Mouse (Mus musculus): ENCODE results near the gene Glis1. TPM values are rescaled to one million over a fixed set of nuclear protein-coding genes. Genes with fewer than 3 reads are reported as not detected.

Glis1 gene
- polyA plus RNA-seq, 1 experiment from 2014 or later: 2.7 TPM

GRCm38 (mm10) chr4:107570329-107571014 is 136.1 kb downstream of the Glis1 start:
- no peak for DNase-seq (ENCODE audit: extremely low spot score, low spot score)
- Histone ChIP-seq H3K27ac (peak overlapping the region; percentile 74), H3K36me3 (replicated peaks) (no peaks in the 10 kb centered on the region), H3K4me3 (no peak overlapping the region), H3K4me1 (peaks cover 66% of the 10 kb centered on the region), H3K27me3 (ENCODE audit: poor library complexity, severe bottlenecking) (peaks cover 41% of the 10 kb centered on the region), H3K9me3 (no peaks in the 10 kb centered on the region)
- WGBS: 69% methylated on average over 19 of the region's 19 CpGs

- no peaks in the 10 kb centered on the region for H3K9me3 ChIP-seq
- H3K4me1 ChIP-seq: peaks cover 40% of the 10 kb centered on the region
- DNase-seq (ENCODE audit: extremely low spot score, low spot score): no peak
- peaks cover 2% of the 10 kb centered on the region; the same call in 1 of the 2 replicates for H3K27me3 ChIP-seq (ENCODE audit: poor library complexity, severe bottlenecking)
- no peaks in the 10 kb centered on the region for H3K36me3 ChIP-seq (replicated peaks)
- no peak overlapping the region for H3K4me3 ChIP-seq
- no peak overlapping the region for H3K27ac ChIP-seq
- 88% methylated on average over 6 of the region's 6 CpGs for WGBS
Measured at GRCm38 (mm10) chr4:107575781-107576180, 141.4 kb downstream of the Glis1 start.

GRCm38 (mm10) chr4:107576742-107577141 is 142.4 kb downstream of the Glis1 start:
- Histone ChIP-seq H3K27me3 (ENCODE audit: poor library complexity, severe bottlenecking) (no peaks in the 10 kb centered on the region), H3K36me3 (replicated peaks) (no peaks in the 10 kb centered on the region), H3K9me3 (no peaks in the 10 kb centered on the region), H3K4me3 (no peak overlapping the region), H3K27ac (no peak overlapping the region), H3K4me1 (peaks cover 34% of the 10 kb centered on the region)
- no peak for DNase-seq (ENCODE audit: extremely low spot score, low spot score)
- WGBS: 85% methylated on average over 6 of the region's 6 CpGs

- WGBS: 86% methylated on average over 12 of the region's 12 CpGs
- peak overlapping the region; percentile 12; the same call in 1 of the 2 replicates for H3K27ac ChIP-seq
Measured at GRCm38 (mm10) chr4:107577146-107577839, 142.9 kb downstream of the Glis1 start.

GRCm38 (mm10) chr4:107580883-107581282 is 146.5 kb downstream of the Glis1 start:
- Histone ChIP-seq H3K9me3 (no peaks in the 10 kb centered on the region), H3K4me1 (peaks cover 42% of the 10 kb centered on the region), H3K4me3 (no peak overlapping the region), H3K36me3 (replicated peaks) (no peaks in the 10 kb centered on the region), H3K27ac (no peak overlapping the region), H3K27me3 (ENCODE audit: poor library complexity, severe bottlenecking) (no peaks in the 10 kb centered on the region)
- no peak for DNase-seq (ENCODE audit: extremely low spot score, low spot score)
- 77% methylated on average over 11 of the region's 11 CpGs for WGBS

More at GRCm38 (mm10) chr4:107577146-107577839, 142.9 kb downstream of the Glis1 start:
- DNase-seq (ENCODE audit: extremely low spot score, low spot score): no peak
- Histone ChIP-seq H3K9me3 (no peaks in the 10 kb centered on the region), H3K36me3 (replicated peaks) (no peaks in the 10 kb centered on the region), H3K27me3 (ENCODE audit: poor library complexity, severe bottlenecking) (no peaks in the 10 kb centered on the region), H3K4me1 (peaks cover 34% of the 10 kb centered on the region), H3K4me3 (no peak overlapping the region)

- no peak overlapping the region for H3K4me3 ChIP-seq
- WGBS: 79% methylated on average over 5 of the region's 5 CpGs
- H3K36me3 ChIP-seq (replicated peaks): no peaks in the 10 kb centered on the region
- H3K27ac ChIP-seq: no peak overlapping the region
- H3K4me1 ChIP-seq: peaks cover 40% of the 10 kb centered on the region
- H3K27me3 ChIP-seq (ENCODE audit: poor library complexity, severe bottlenecking): peaks cover 6% of the 10 kb centered on the region; the same call in 1 of the 2 replicates
- no peaks in the 10 kb centered on the region for H3K9me3 ChIP-seq
- no peak for DNase-seq (ENCODE audit: extremely low spot score, low spot score)
Measured at GRCm38 (mm10) chr4:107586391-107586790, 152.0 kb downstream of the Glis1 start.

GRCm38 (mm10) chr4:107588637-107589036 is 154.2 kb downstream of the Glis1 start:
- no peaks in the 10 kb centered on the region for H3K9me3 ChIP-seq
- no peak overlapping the region for H3K4me3 ChIP-seq
- peaks cover 9% of the 10 kb centered on the region; the same call in 1 of the 2 replicates for H3K27me3 ChIP-seq (ENCODE audit: poor library complexity, severe bottlenecking)
- H3K4me1 ChIP-seq: peaks cover 26% of the 10 kb centered on the region
- no peaks in the 10 kb centered on the region for H3K36me3 ChIP-seq (replicated peaks)
- no peak for DNase-seq (ENCODE audit: extremely low spot score, low spot score)
- H3K27ac ChIP-seq: no peak overlapping the region
- 85% methylated on average over 7 of the region's 7 CpGs for WGBS

GRCm38 (mm10) chr4:107589046-107589445 is 154.7 kb downstream of the Glis1 start:
- no peaks in the 10 kb centered on the region for H3K36me3 ChIP-seq (replicated peaks)
- no peak for DNase-seq (ENCODE audit: extremely low spot score, low spot score)
- H3K9me3 ChIP-seq: no peaks in the 10 kb centered on the region
- H3K4me3 ChIP-seq: no peak overlapping the region
- H3K27me3 ChIP-seq (ENCODE audit: poor library complexity, severe bottlenecking): peaks cover 9% of the 10 kb centered on the region; the same call in 1 of the 2 replicates
- no peak overlapping the region for H3K27ac ChIP-seq
- 92% methylated on average over 8 of the region's 8 CpGs for WGBS
- H3K4me1 ChIP-seq: peaks cover 26% of the 10 kb centered on the region

- Histone ChIP-seq H3K27ac (peak overlapping the region; percentile 12; the same call in 1 of the 2 replicates), H3K36me3 (replicated peaks) (no peaks in the 10 kb centered on the region), H3K9me3 (no peaks in the 10 kb centered on the region), H3K4me3 (no peak overlapping the region), H3K27me3 (ENCODE audit: poor library complexity, severe bottlenecking) (peaks cover 17% of the 10 kb centered on the region; the same call in 1 of the 2 replicates), H3K4me1 (peaks cover 42% of the 10 kb centered on the region)
- WGBS: 81% methylated on average over 14 of the region's 14 CpGs
- no peak for DNase-seq (ENCODE audit: extremely low spot score, low spot score)
Measured at GRCm38 (mm10) chr4:107590805-107591534, 156.6 kb downstream of the Glis1 start.

- Histone ChIP-seq H3K27ac (no peak overlapping the region), H3K4me3 (no peak overlapping the region)
- 95% methylated on average over 4 of the region's 4 CpGs for WGBS
Measured at GRCm38 (mm10) chr4:107593426-107593825, 159.0 kb downstream of the Glis1 start.

GRCm38 (mm10) chr4:107597226-107597897 is 163.0 kb downstream of the Glis1 start:
- Histone ChIP-seq H3K36me3 (replicated peaks) (no peaks in the 10 kb centered on the region), H3K4me3 (no peak overlapping the region), H3K4me1 (peaks cover 42% of the 10 kb centered on the region), H3K27me3 (ENCODE audit: poor library complexity, severe bottlenecking) (peaks cover 20% of the 10 kb centered on the region), H3K9me3 (no peaks in the 10 kb centered on the region), H3K27ac (peak overlapping the region; percentile 79)
- DNase-seq (ENCODE audit: extremely low spot score, low spot score): no peak
- whole genome bisulfite sequencing: 56% methylated on average over 9 of the region's 9 CpGs

More at GRCm38 (mm10) chr4:107593426-107593825, 159.0 kb downstream of the Glis1 start:
- no peaks in the 10 kb centered on the region for H3K36me3 ChIP-seq (replicated peaks)
- H3K27me3 ChIP-seq (ENCODE audit: poor library complexity, severe bottlenecking): peaks cover 24% of the 10 kb centered on the region
- DNase-seq (ENCODE audit: extremely low spot score, low spot score): no peak
- peaks cover 54% of the 10 kb centered on the region for H3K4me1 ChIP-seq
- H3K9me3 ChIP-seq: no peaks in the 10 kb centered on the region

- Histone ChIP-seq H3K36me3 (replicated peaks) (no peaks in the 10 kb centered on the region), H3K4me3 (no peak overlapping the region), H3K27me3 (ENCODE audit: poor library complexity, severe bottlenecking) (peaks cover 20% of the 10 kb centered on the region), H3K9me3 (no peaks in the 10 kb centered on the region), H3K4me1 (peaks cover 44% of the 10 kb centered on the region), H3K27ac (peak overlapping the region; percentile 79)
- 19% methylated on average over 10 of the region's 10 CpGs for WGBS
- DNase-seq (ENCODE audit: extremely low spot score, low spot score): no peak
Measured at GRCm38 (mm10) chr4:107597898-107598580, 163.6 kb downstream of the Glis1 start.
